Mouse (Mus musculus) frontal cortex, postnatal 25 days (tissue): Measurements from ENCODE around the gene Upk1b.

Experiments used
- DNase-seq, 2 experiments: peaks; one replicate each; pipeline ENCODE4 v3.0.0; 2022; ENCODE audit warnings: low spot score in 2 of 2

The Upk1b gene

DNA sequence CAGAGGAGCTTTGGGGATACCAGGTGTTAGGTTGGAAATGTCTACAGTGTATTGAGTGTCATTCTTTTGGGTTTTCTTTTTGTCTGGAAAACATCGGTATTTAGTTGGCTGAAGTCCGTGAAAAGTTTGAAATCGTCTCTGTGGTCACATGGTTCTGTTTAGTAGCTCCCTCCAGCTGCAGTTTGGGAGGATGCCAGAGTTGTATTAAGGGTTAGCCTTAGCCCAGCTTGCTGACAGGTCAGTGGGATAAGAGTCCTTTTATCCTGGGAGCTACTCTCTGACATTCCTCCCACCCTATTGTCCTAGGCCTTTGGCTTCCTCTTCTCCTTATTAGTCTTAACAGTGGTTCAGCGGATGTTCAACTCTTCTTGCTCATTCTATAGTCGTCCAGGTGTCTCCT is 38.2 kb downstream of the Upk1b start:
- DNase-seq, result no peak

- DNase-seq, result no peak
Observed at GRCm38 (mm10) chr16:38760834-38761375, 39.2 kb downstream of the Upk1b start.

DNA sequence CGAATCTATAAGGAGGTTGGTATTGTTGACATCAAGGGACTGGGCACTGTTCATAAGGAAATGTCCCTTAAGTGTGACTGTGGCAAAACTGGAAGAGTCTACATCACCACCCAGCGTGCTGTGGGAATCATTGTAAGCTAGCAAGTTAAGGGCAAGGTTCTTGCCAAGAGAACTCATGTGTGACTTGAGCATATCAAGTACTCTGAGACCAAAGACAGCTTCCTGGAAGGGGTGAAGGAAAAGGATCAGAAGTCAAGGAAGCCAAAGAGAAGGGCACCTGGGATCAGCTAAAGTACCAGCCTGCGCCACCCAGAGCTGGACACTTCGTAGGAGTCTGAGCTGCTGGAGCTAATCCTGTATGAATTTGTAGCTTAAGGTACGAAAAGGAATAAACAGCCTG is 39.9 kb downstream of the Upk1b start:
- no peak for DNase-seq

GRCm38 (mm10) chr16:38758104-38758861 is 41.8 kb downstream of the Upk1b start:
- no peak for DNase-seq

DNA sequence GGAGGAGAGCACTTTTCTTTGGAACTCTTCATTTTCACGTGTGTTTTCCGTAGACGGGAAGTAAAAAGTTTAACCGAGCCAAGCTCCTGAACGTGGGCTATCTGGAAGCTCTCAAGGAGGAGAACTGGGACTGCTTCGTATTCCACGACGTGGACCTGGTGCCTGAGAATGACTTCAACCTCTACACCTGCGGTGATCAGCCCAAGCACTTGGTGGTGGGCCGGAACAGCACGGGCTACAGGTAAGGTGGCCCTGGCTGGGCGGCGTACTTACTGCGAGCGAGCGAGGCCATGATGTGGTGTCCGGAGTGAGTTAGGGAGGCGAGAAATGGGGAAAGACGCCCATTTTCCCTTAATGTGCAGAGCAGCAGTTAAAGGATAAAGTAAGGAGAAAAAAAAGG is 42.5 kb downstream of the Upk1b start:
- no peak for DNase-seq

DNA sequence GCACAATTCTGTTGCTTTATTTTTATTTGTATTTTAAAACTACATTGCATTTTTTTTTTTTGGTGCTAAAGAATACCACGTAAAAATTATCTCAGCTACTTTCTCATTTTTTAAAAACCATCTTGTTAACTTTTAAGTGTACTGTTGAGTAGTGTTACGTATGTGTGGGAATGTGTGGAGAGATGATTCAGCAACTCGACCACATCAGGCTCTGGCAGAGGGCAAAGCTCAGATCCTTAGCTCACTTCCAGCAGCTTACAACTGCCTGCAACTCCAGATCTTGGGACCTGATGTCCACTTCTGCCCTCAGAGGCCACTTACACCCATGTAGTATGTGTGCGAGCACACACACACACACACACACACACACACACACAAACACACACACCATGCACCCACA is 43.6 kb downstream of the Upk1b start:
- DNase-seq, result no peak

DNA sequence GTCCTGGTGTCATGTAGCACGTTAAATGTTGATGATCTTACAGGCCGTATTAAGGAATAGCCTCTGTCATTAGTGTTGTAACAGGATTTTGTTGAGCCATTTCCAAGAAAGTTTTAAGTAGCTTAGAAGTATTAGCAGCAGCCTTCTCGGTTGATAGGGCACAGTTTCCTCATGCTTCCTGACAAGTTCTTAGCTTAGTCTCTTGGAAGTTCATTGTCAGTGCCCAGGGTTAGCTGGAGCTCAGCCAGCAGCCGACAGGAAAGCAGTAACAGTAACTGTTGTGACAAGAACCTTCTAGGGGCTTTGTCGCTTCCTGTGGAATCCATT is 44.0 kb downstream of the Upk1b start:
- DNase-seq, result no peak

DNA sequence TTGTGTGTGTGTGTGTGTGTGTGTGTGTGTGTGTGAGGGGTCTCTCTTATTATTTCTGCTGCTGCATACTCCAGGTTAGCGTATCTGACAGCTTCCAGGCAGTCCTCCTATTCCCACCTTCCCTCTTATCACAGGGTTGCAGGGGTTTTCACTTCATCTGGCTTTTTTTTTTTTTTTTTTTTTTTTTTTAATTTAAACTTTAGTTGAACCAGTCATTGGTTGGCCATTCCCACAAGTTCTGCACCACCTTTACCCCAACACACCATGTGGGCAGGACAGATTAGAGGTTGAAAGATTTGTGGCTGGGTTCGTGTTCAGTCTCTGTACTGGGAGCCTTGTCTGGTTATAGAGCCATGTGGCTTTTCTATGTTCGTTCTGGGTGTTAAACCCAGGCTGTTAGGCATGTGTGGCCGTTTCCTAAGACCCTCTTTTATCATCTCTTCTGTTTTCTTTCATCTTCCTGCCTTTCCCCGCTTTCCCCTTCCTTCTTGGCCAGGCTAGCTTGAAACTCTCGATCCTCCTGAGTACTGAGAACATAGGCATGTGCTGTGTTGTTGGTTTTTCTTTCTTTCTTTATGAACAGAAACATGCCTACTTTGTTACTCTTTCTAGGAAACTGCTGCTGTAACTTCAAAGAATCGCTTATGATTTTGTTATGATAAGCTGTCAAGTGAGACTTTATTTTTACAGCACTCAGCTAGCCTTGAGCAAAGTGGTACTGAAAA is 44.5 kb downstream of the Upk1b start:
- DNase-seq, result no peak

GRCm38 (mm10) chr16:38753631-38754030 is 46.5 kb downstream of the Upk1b start:
- no peak for DNase-seq

GRCm38 (mm10) chr16:38750803-38751202 is 49.3 kb downstream of the Upk1b start:
- no peak for DNase-seq

DNA sequence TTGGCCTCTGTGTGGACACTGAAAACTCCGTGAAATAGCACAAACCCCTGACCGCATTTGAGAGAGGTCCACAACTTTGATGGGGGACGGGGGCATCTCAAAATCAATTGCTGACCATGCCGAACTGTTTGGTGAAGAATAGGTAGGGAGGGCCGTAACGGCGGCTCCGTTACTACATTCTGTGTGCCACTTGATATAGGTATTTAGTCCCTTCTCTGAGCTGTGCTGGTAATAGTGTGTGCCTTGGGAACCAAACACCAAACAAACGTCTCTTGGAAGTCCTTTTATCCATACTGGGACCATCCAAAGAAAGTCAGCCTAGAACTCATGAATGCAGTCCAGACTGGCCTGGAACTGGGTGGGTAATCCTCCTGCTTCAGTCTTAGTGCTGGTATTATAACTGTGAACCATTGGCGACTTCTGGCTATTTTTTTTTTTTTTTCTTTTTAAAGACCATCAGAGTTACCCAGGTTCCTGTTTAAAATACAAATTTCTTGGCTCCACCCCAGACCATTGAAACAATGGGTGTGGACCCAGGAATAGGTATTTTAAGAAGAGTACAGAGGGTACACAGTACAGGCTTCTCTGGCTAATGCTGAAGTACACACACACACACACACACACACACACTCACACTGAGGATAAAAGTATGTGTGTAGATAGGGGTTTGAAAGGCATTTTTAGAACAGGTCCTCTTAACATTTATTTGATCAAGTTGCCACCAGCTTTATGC is 56.0 kb downstream of the Upk1b start:
- DNase-seq, result no peak

DNA sequence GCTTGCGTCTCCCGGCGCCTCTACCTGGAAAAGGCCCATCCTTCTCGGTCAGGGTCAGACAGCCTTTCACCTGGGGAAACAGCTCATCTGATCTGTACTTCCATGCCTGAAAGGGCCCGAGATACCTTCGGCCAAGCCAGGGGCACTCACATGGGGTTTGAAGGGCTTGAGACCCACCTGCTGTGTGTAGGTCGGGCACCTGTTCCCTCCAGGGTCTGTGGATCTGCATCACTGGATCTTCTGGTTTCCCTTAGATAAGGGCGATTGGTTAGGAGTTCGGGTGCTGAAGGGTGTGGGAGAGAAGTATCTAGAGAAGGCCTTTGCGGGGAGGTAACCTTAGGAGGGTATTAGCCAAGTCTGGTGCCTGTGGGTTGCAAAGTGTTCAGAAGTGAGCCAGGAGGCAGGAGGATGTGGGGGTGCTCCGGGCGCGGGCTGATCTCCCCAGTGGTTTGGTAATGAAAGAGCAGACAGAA is 57.4 kb downstream of the Upk1b start:
- peak in 1 of 2 experiments; percentile 36 for DNase-seq

DNA sequence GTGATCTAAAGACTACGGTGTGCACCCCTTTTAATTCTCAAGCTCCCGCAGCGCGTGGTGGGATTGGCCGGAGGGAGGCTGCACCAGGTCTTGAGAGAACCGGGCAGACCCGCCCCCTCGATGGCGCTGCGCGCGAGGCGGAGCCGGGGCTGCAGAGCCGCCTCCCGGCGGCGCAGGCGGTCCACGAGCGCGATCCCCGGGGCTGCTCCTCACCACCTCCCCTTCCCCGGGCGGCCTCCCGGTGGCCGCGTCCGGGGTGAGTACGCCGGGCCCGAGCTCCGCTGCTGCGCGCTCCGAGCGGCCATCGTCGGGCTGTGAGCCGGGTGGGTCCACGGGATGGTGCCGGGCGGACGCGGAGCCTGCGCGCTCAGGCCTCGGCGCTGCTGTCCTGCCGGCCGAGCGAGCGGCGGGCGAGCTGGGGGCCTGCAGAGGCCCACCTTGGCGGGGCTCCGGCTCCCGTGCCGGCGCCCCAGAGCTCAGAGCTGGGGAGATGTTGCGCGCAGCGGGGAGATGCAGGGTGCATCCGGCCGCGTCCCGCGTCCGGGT is 57.9 kb downstream of the Upk1b start, which contains the start of gene B4galt4:
Gene B4galt4, plus strand, starts transcription at position 152 of the 546 bp plus-strand sequence.
- DNase-seq, result peak; percentile 69 to 77

DNA sequence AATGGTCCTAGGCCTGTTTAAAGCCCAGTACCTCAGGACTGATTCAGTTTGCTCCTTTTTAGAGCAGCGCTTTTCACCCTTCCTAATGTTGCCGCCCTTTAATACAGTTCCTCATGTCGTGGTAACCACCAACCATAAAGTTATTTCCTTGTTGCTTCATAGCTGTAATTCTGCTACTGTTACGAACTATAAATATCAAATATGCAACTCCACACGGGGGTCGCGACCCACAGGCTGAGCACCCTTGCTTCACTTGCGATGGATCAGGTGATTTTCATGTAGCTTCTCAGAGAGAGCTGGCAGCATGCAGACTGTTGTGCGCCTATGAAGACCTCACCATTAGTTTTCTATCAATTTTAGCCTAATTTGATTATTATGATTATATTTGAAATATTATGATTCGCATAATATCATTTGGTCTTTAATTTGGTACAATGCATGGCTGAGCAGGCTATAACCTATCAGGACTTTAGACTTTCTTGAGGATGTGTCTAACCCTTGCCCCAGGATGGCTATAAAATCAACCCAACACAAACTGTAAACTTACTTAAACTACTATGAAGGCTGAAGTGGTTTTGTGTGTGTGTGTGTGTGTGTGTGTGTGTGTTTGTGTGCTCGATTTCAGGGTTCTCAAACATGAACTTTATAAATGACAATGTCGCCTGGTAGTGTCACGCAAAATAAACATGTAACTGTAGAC is 58.8 kb downstream of the Upk1b start:
- no peak for DNase-seq

DNA sequence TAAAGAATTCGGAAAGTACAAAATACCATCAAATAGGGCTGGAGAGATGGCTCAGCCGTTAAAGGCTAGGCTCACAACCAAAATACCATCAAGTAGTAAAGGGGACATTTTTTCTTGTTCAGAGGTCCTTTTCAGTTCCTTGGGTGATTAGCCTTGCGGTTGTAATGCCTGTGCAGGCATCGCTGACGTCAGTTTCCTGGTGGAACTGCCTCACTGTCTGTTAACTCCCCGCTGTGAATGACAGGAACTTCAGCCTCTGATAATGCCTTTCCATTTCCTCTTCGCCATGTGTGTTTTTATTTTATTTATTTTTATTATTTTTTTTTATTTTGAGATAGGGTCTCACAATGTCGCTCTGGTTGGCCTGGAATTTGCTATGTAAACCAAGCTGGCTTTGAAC is 69.2 kb downstream of the Upk1b start:
- no peak for DNase-seq

DNA sequence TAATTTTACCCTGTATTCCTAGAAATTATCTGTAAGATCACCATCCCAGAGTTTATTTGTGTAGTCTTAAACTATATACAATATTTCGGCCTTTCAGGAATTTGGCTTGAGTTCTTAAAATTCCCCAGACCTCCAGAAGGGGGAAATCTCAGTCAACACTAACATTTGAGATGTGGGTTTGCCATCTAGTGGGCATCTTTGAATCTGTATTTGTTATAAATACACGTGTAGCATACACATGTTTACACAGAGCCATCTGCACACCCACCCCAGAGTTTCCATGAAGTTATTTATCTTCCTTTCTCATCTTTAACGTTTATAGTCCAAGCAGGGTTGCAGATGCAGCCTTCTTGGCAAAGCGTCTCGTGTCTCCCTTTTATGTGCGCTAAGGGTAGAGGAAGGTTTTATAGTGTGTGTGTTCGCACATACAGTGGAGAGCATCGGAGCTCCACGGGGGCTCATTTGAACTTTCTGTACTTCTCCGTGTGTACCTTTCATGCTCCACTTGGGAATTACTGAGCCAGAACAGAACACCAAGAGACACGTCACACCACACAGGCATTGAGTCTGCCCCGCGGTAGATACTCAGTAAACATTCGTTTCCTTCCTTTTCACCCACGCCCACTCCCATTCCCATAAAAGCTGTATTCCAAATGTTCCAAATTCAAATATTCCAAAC is 70.4 kb downstream of the Upk1b start:
- no peak for DNase-seq

DNA sequence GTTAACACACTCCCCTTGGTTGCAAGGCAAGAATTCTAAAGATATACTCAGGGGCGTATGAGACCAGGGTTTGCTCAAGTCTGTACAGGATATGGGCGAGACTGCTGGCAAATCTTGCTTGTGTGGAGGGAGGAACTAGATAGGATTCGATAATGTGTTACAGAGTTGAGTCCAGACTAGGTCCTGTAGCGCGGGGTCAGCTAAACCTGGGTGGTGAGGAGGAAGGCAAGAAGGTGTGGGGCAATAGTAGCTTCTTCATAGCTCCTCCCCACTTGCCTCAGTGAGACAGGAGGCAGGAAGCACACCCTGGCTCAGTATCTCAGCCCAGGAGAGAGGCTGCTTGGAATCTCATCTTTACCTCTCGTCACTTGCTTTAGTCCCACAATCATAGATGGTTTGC is 71.0 kb downstream of the Upk1b start:
- no peak for DNase-seq

DNA sequence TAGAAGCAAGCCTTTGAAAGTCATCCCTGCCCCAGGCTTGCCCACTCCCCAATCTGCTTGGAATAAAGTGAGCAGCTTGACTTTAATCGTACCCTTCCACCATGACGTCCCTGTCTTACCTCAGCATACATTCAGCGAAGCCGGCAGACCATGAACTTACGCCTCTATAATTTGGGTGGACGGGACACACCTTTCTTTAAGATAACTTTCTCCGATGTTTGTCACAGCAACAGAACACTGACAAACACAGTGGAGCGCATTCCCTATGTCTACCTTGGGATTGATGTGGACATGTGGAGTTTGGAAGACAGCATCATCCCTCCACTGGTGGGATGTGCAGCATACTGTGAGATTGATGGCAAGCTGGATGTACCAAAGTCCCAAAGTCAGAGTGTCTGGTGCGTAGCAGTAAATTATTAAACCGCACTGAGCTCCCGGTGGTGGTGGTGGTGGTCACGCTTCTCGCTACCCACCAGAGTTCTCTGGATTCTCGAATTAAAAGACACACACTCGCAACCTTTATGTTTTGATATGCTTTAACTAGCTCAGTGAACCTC is 71.5 kb downstream of the Upk1b start:
- DNase-seq, result no peak

DNA sequence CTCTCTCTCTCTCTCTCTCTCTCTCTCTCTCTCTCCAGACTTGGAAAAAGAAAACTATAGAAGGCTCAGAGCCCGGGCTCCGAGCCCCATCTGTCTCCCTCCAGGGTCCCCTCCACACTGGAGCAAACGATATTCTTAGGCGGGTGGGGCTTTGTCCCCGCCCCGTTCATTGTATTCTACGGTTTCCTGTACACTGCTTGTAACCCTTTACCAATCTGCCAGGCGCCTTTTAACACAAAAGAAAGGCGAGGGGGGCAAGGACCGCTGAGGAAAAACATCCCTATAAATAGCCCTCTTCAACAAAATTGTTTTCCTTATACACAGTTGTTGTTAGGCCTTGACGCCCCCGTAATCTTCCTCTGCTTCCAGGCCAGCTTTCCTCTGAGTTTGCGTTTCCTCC is 75.2 kb downstream of the Upk1b start:
- DNase-seq, result no peak

GRCm38 (mm10) chr16:38724256-38724655 is 75.9 kb downstream of the Upk1b start:
- no peak for DNase-seq
